Mouse (Mus musculus) erythroblast, adult 5-6 weeks (primary cell): ENCODE measurements around the gene Adtrp. TPM values are rescaled to one million over a fixed set of nuclear protein-coding genes. Genes with fewer than 3 reads are reported as not detected.

Experiments used
- ATAC-seq: replicated peaks from 2 replicates; pipeline ENCODE4 v1.8.0; 2016; ENCODE audit warnings: moderate number of reproducible peaks, mild to moderate bottlenecking, moderate TSS enrichment, inconsistent platforms; ENCODE audit not compliant: poor library complexity, low FRiP score, severe bottlenecking
- total RNA-seq, 2 experiments: library from RNA; stranded (forward) in 1 of 2; stranded (reverse) in 1 of 2; fragments of 150-400 nt in 1 of 2; fragments of 200-764, 138-1000 nt in 1 of 2; gene quantifications; 2 replicates each; pipeline versions ENCODE4 v1.2.3 to v1.2.4; 2015 to 2017; ENCODE audit warnings: low replicate concordance in 2 of 2

The Adtrp gene
- total RNA-seq, 2 experiments from 2014 or later = 1.4 to 11.9 TPM

GRCm38 (mm10) chr13:41787863-41788536, 59.5 kb downstream of the Adtrp start:
- ATAC-seq = no peak

- ATAC-seq = no peak
Measured at GRCm38 (mm10) chr13:41786640-41787039, 60.8 kb downstream of the Adtrp start.

GRCm38 (mm10) chr13:41784889-41785701, 62.4 kb downstream of the Adtrp start:
- ATAC-seq = no peak

GRCm38 (mm10) chr13:41780296-41780695, 67.2 kb downstream of the Adtrp start:
- no peak for ATAC-seq

- ATAC-seq = no peak
Measured at GRCm38 (mm10) chr13:41779603-41780180, 67.8 kb downstream of the Adtrp start.

GRCm38 (mm10) chr13:41773812-41774376, 73.6 kb downstream of the Adtrp start:
- no peak for ATAC-seq

- no peak for ATAC-seq
Measured at GRCm38 (mm10) chr13:41771061-41771460, 76.4 kb downstream of the Adtrp start.

- no peak for ATAC-seq
Measured at GRCm38 (mm10) chr13:41767941-41768340, 79.5 kb downstream of the Adtrp start.

GRCm38 (mm10) chr13:41761986-41762385, 85.5 kb downstream of the Adtrp start:
- ATAC-seq = no peak

- no peak for ATAC-seq
Measured at GRCm38 (mm10) chr13:41760484-41760883, 87.0 kb downstream of the Adtrp start.

GRCm38 (mm10) chr13:41758550-41759465, 88.7 kb downstream of the Adtrp start:
- ATAC-seq = no peak

GRCm38 (mm10) chr13:41753114-41753513, 94.4 kb downstream of the Adtrp start:
- ATAC-seq = no peak

- ATAC-seq = no peak
Measured at GRCm38 (mm10) chr13:41750481-41750880, 97.0 kb downstream of the Adtrp start.

- ATAC-seq = no peak
Measured at GRCm38 (mm10) chr13:41748866-41749265, 98.6 kb downstream of the Adtrp start.

GRCm38 (mm10) chr13:41747691-41748090, 99.8 kb downstream of the Adtrp start:
- ATAC-seq = no peak

- ATAC-seq = no peak
Measured at GRCm38 (mm10) chr13:41746971-41747615, 100.4 kb downstream of the Adtrp start.

GRCm38 (mm10) chr13:41740456-41741085, 106.9 kb downstream of the Adtrp start:
- ATAC-seq = no peak

GRCm38 (mm10) chr13:41737628-41738309, 109.7 kb downstream of the Adtrp start:
- ATAC-seq = no peak
